In the genomic region with DNA sequence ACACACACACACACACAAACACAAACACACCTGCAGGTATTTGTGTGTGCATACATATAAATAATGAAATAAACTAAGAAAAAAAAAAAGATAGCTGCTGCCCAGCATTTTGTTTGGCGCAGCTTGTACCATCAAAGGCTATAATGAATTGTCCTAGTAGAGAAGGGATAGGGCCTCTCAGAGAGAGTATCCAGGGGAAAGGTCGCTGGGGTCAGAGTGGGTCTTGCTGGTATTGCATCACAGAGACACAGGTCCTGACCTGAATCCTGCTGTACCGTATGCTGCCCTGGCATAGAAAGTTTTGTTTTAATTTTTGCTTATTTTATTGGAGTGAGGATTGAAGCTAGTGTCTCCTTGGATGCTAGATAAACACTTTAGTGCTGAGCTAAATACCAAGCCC, we compare ENCODE assay signal across 10 mouse cellular contexts. TPM values are rescaled to one million over a fixed set of nuclear protein-coding genes. Genes with fewer than 3 reads are reported as not detected.
DNase-seq lines count a peak whose midpoint lies in the region; ATAC-seq lines count a peak whose summit lies in the region.
"Had no signal": no experiment of that assay in that cellular context is flagged by ENCODE, and none has a peak within 500 bp of the region (broad histone marks: within the 10 kb centered on the region; RNA-seq: fewer than 3 reads in every experiment).

No protein-coding gene starts in this region.

- no peaks in the 10 kb centered on the region for H3K27me3 ChIP-seq in heart, embryonic 11.5 days (ENCODE audit: control insufficient read depth, insufficient read depth, low read length)
- H3K27me3 ChIP-seq in embryonic facial prominence, embryonic 14.5 days (replicated peaks; ENCODE audit: control insufficient read depth, insufficient read depth, low read length), result no peaks in the 10 kb centered on the region
- no peaks in the 10 kb centered on the region for H3K27me3 ChIP-seq in intestine, embryonic 14.5 days (replicated peaks; ENCODE audit: control insufficient read depth, insufficient read depth, low read length)
- peaks cover 5% of the 10 kb centered on the region; the same call in 1 of the 2 replicates for H3K27me3 ChIP-seq in midbrain, embryonic 13.5 days

- intact Hi-C loops in heart, postnatal 36 days (cut with DNase I), result no loop called here

- H3K36me3 ChIP-seq in heart, embryonic 11.5 days (ENCODE audit: control insufficient read depth, insufficient read depth, low read length), result no peaks in the 10 kb centered on the region
- no peaks in the 10 kb centered on the region for H3K36me3 ChIP-seq in embryonic facial prominence, embryonic 14.5 days (ENCODE audit: control insufficient read depth, insufficient read depth, low read length)
- H3K36me3 ChIP-seq in intestine, embryonic 14.5 days (ENCODE audit: control insufficient read depth, insufficient read depth, low read length), result no peaks in the 10 kb centered on the region
- H3K36me3 ChIP-seq in midbrain, embryonic 13.5 days, result no peaks in the 10 kb centered on the region

- no peak overlapping the region for H3K27ac ChIP-seq in heart, embryonic 11.5 days (ENCODE audit: low read depth, low read length)
- H3K27ac ChIP-seq in embryonic facial prominence, embryonic 14.5 days (replicated peaks; ENCODE audit: low read depth, low read length), result no peak overlapping the region; the same call in 1 of the 2 replicates
- no peak overlapping the region for H3K27ac ChIP-seq in intestine, embryonic 14.5 days (ENCODE audit: low read depth)
- no peak overlapping the region for H3K27ac ChIP-seq in midbrain, embryonic 13.5 days

- peak overlapping the region; percentile 72; the same call in 1 of the 2 replicates for H3K4me3 ChIP-seq in heart, embryonic 11.5 days (ENCODE audit: low read depth, low read length)
- peak overlapping the region; percentile 97 for H3K4me3 ChIP-seq in embryonic facial prominence, embryonic 14.5 days (ENCODE audit: low read depth, low read length)
- H3K4me3 ChIP-seq in intestine, embryonic 14.5 days (ENCODE audit: low read depth, low read length), result peak overlapping the region; percentile 91; the same call in 1 of the 2 replicates
- H3K4me3 ChIP-seq in midbrain, embryonic 13.5 days (replicated peaks), result peak overlapping the region; percentile 88; the same call in 1 of the 2 replicates

- 50% methylated on average over 3 of the region's 3 CpGs for WGBS in heart, embryonic 11.5 days (ENCODE audit: insufficient replicate concordance)
- 42% methylated on average over 3 of the region's 3 CpGs for WGBS in embryonic facial prominence, embryonic 14.5 days
- WGBS in intestine, embryonic 14.5 days, result 27% methylated on average over 3 of the region's 3 CpGs
- 32% methylated on average over 3 of the region's 3 CpGs for WGBS in midbrain, embryonic 13.5 days

- H3K4me2 ChIP-seq in heart, embryonic 11.5 days, result peak overlapping the region; percentile 62
- peak overlapping the region; percentile 56 for H3K4me2 ChIP-seq in embryonic facial prominence, embryonic 14.5 days (ENCODE audit: low read depth, low read length)
- peak overlapping the region; percentile 66 for H3K4me2 ChIP-seq in intestine, embryonic 14.5 days (ENCODE audit: low read length)
- peak overlapping the region; percentile 92 for H3K4me2 ChIP-seq in midbrain, embryonic 13.5 days (replicated peaks)

- peaks cover 19% of the 10 kb centered on the region for H3K4me1 ChIP-seq in heart, embryonic 11.5 days (ENCODE audit: control insufficient read depth, insufficient read depth, low read length)
- H3K4me1 ChIP-seq in embryonic facial prominence, embryonic 14.5 days (ENCODE audit: control insufficient read depth, insufficient read depth, low read length), result peaks cover 12% of the 10 kb centered on the region
- H3K4me1 ChIP-seq in intestine, embryonic 14.5 days (replicated peaks; ENCODE audit: control insufficient read depth, insufficient read depth, low read length), result peaks cover 9% of the 10 kb centered on the region; the same call in 1 of the 2 replicates
- H3K4me1 ChIP-seq in midbrain, embryonic 13.5 days (replicated peaks), result peaks cover 25% of the 10 kb centered on the region

- H3K9ac ChIP-seq in heart, embryonic 11.5 days (ENCODE audit: low read depth, low read length), result no peak overlapping the region
- H3K9ac ChIP-seq in embryonic facial prominence, embryonic 14.5 days (ENCODE audit: low read depth, low read length), result peak overlapping the region; percentile 89; the same call in 1 of the 2 replicates
- H3K9ac ChIP-seq in intestine, embryonic 14.5 days (ENCODE audit: low read length), result no peak overlapping the region; the same call in 1 of the 2 replicates
- H3K9ac ChIP-seq in midbrain, embryonic 13.5 days (replicated peaks), result no peak overlapping the region

- no peak for ATAC-seq in heart, embryonic 11.5 days (replicated peaks; ENCODE audit: insufficient number of reproducible peaks, low FRiP score, low TSS enrichment)
- no peak for ATAC-seq in embryonic facial prominence, embryonic 14.5 days (ENCODE audit: low read depth)
- ATAC-seq in intestine, embryonic 14.5 days (replicated peaks; ENCODE audit: low FRiP score, low TSS enrichment, low read depth), result no peak
- no peak for ATAC-seq in midbrain, embryonic 13.5 days

- no peaks in the 10 kb centered on the region for H3K9me3 ChIP-seq in heart, embryonic 11.5 days (replicated peaks; ENCODE audit: control insufficient read depth, low read length)
- H3K9me3 ChIP-seq in embryonic facial prominence, embryonic 14.5 days (ENCODE audit: control insufficient read depth, low read length), result no peaks in the 10 kb centered on the region
- H3K9me3 ChIP-seq in intestine, embryonic 14.5 days (ENCODE audit: control insufficient read depth, low read length), result no peaks in the 10 kb centered on the region
- no peaks in the 10 kb centered on the region for H3K9me3 ChIP-seq in midbrain, embryonic 13.5 days

- DNase-seq in heart, postnatal 36 days, result no peak
- no peak for DNase-seq in embryonic facial prominence, embryonic 14.5 days (ENCODE audit: low spot score)
- no peak for DNase-seq in intestine, embryonic 14.5 days (ENCODE audit: low spot score)
- DNase-seq in thymus, adult 18-20 months, result no peak
- no peak for DNase-seq in frontal cortex, postnatal 14 days (ENCODE audit: low spot score in 2 of 2)
- no peak for DNase-seq in testis, postnatal 10 days (ENCODE audit: low spot score)
- DNase-seq: adrenal gland, postnatal 25 days; right cerebral cortex, adult 18-20 months had no signal

RNA-seq across cellular contexts. Expression of gene Mtap, which starts 0.6 kb away (rescaled TPM):
- polyA plus RNA-seq in heart, embryonic 11.5 days (2014; fragmentation: Nextera tagmentation; extraction: Ambion mirVana), result 76.8 and 78.2 TPM in 2 replicates
- 10 to 100 TPM; 20.5 to 21.0 TPM for total RNA-seq in heart, postnatal 36 days (2021)
- 65.9 and 75.8 TPM in 2 replicates for polyA plus RNA-seq in embryonic facial prominence, embryonic 14.5 days (2014; fragmentation: Nextera tagmentation; extraction: Ambion mirVana)
- polyA plus RNA-seq in intestine, embryonic 14.5 days (2014; fragmentation: Nextera tagmentation; extraction: Ambion mirVana), result 69.7 and 79.9 TPM in 2 replicates
- polyA plus RNA-seq in midbrain, embryonic 13.5 days (2015; fragmentation: Nextera tagmentation; extraction: Ambion mirVana), result 27.0 and 27.4 TPM in 2 replicates
